In the genomic region with DNA sequence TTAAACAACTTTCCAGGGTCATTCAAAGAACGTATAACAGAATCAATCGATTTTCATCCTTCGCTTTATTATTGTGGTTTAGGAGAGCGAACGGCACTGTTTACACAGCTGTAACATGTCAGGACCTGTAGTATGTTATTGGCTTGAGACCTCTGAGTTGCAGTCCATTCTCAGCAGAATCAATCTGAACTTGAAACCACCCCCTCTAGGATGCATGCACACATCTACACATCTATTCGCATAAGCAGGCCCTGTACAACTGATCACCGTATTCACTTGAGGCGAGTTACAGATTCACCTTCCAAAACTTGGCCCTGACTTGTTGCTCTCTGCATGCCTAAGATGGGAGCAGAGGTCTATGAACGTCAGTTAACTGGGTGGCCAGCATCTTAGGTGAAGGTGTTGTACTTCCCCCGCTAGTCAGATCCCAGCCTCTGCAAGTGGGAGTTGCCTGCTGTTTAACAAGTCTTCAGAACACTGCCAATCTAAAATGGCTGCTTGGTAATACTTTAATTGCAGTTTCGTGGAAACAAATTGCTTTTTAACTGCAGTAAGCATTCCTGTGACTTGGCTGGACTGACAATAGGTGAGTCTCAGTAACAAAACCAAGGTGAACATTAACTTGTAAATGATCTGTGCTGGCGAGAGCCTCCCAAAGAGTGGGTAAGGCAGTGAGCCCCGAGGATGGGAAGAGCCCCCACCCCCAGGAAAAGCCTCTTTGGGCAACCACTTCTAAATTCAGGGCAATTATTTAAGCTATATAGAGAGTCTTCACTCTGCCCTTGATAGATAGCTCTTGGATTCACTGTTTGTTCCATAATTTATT, we compare ENCODE assay signal across 18 mouse cellular contexts. TPM values are rescaled to one million over a fixed set of nuclear protein-coding genes. Genes with fewer than 3 reads are reported as not detected.
A peak's percentile ranks its signal among the peaks of the same experiment; 100 is the strongest.
DNase-seq lines count a peak whose midpoint lies in the region; ATAC-seq and TF ChIP-seq lines count a peak whose summit lies in the region.
"Had no signal": no experiment of that assay in that cellular context is flagged by ENCODE, and none has a peak within 500 bp of the region (broad histone marks: within the 10 kb centered on the region; RNA-seq: fewer than 3 reads in every experiment).

No protein-coding gene starts in this region.

- no peak overlapping the region for H3K4me2 ChIP-seq in forebrain, embryonic 11.5 days (ENCODE audit: low read depth, low read length, severe bottlenecking)
- H3K4me2 ChIP-seq: forebrain, embryonic 13.5 days; limb, embryonic 15.5 days; neural tube, embryonic 13.5 days had no signal

- peaks cover 4% of the 10 kb centered on the region for H3K27me3 ChIP-seq in forebrain, embryonic 11.5 days (ENCODE audit: control insufficient read depth, insufficient read depth, low read length)
- H3K27me3 ChIP-seq: limb, embryonic 15.5 days; neural tube, embryonic 13.5 days had no signal

- no peak overlapping the region for H3K4me3 ChIP-seq in layer of hippocampus, adult 2 months
- no peak overlapping the region for H3K4me3 ChIP-seq in forebrain, embryonic 11.5 days (ENCODE audit: low read depth, low read length)
- H3K4me3 ChIP-seq: forebrain, embryonic 13.5 days; limb, embryonic 15.5 days; neural tube, embryonic 13.5 days had no signal

- TF ChIP-seq CTCF in layer of hippocampus, adult 2 months (conservative IDR thresholded peaks at IDR 0.05): no peak

- no peaks in the 10 kb centered on the region for H3K4me1 ChIP-seq in forebrain, embryonic 11.5 days (replicated peaks; ENCODE audit: control insufficient read depth, insufficient read depth, low read length)
- H3K4me1 ChIP-seq: limb, embryonic 15.5 days had no signal

- no peaks in the 10 kb centered on the region for H3K9me3 ChIP-seq in forebrain, embryonic 11.5 days (ENCODE audit: control insufficient read depth, low read length)
- H3K9me3 ChIP-seq: forebrain, embryonic 13.5 days; limb, embryonic 15.5 days; neural tube, embryonic 13.5 days had no signal

- no peak for DNase-seq in layer of hippocampus, adult 2 months (ENCODE audit: low spot score in 2 of 2)
- no peak for DNase-seq in layer of hippocampus, postnatal 25 days (ENCODE audit: extremely low spot score in 1 of 2, low spot score in 1 of 2)
- DNase-seq in kidney, adult 18-20 months: peak; percentile 49
- DNase-seq in kidney, postnatal 10 days: peak; percentile 35
- no peak for DNase-seq in forebrain, embryonic 11.5 days (ENCODE audit: low spot score)
- DNase-seq in gastrocnemius, postnatal 4 days (ENCODE audit: low spot score in 2 of 2): no peak
- DNase-seq: adrenal gland, postnatal 10 days; cerebellum, adult 11-12 months; layer of hippocampus, adult 9-11 months; lung, adult 18-20 months; lung, postnatal 36 days; right cerebral cortex, postnatal 14 days; thymus, postnatal 36 days had no signal

- ATAC-seq in forebrain, embryonic 11.5 days (replicated peaks; ENCODE audit: low FRiP score): no peak
- ATAC-seq in inflammation-experienced regulatory T-cells, adult 6 months: no peak
- ATAC-seq: forebrain, embryonic 13.5 days; hindbrain, postnatal 0 days had no signal

- H3K9ac ChIP-seq in forebrain, embryonic 11.5 days (ENCODE audit: low read length): no peak overlapping the region
- H3K9ac ChIP-seq: forebrain, embryonic 13.5 days; limb, embryonic 15.5 days; neural tube, embryonic 13.5 days had no signal

- peak overlapping the region; percentile 18; the same call in 1 of the 2 replicates for H3K27ac ChIP-seq in layer of hippocampus, adult 2 months
- no peak overlapping the region for H3K27ac ChIP-seq in forebrain, embryonic 11.5 days (ENCODE audit: low read depth, low read length)
- H3K27ac ChIP-seq: forebrain, embryonic 13.5 days; hindbrain, postnatal 0 days; limb, embryonic 15.5 days; neural tube, embryonic 13.5 days had no signal

- whole genome bisulfite sequencing in forebrain, embryonic 11.5 days: 76% methylated on average over 13 of the region's 13 CpGs

- H3K36me3 ChIP-seq in forebrain, embryonic 11.5 days (ENCODE audit: control insufficient read depth, insufficient read depth, low read length): peaks cover 5% of the 10 kb centered on the region; the same call in 1 of the 2 replicates

RNA-seq across cellular contexts. Expression of gene Lmo4, which starts 19.5 kb away (rescaled TPM):
- 100 to 1,000 TPM; 226 to 236 TPM for total RNA-seq in layer of hippocampus, adult 2 months (2021)
- total RNA-seq in layer of hippocampus, postnatal 25 days (2021): 100 to 1,000 TPM; 201 to 231 TPM
- polyA plus RNA-seq in forebrain, embryonic 11.5 days (2014; fragmentation: Nextera tagmentation; extraction: Ambion mirVana): 50.4 and 52.8 TPM in 2 replicates
- total RNA-seq in gastrocnemius, postnatal 4 days (2021): 10 to 100 TPM; 29.2 to 31.3 TPM
- 10 to 100 TPM in 2 of 3 experiments, 1 to 10 TPM in 1; 8.6 to 12.7 (median 10.9) TPM for polyA plus RNA-seq in inflammation-experienced regulatory T-cells, adult 6 months (2017; shearing (Covaris generic))

Comparison
In these comparisons a context has a peak if more than half of its experiments do, and no peak if none do; other contexts are left out.
1. DNase-seq: peak in kidney, adult 18-20 months (single experiment) and kidney, postnatal 10 days (single experiment); none in layer of hippocampus, adult 2 months (0 of 2), layer of hippocampus, postnatal 25 days (0 of 2), forebrain, embryonic 11.5 days (single experiment) and gastrocnemius, postnatal 4 days (0 of 2).
2. RNA of gene Lmo4, which starts 19.5 kb away (total RNA-seq): 226 to 236 TPM in layer of hippocampus, adult 2 months and 201 to 231 TPM in layer of hippocampus, postnatal 25 days; 29.2 to 31.3 TPM in gastrocnemius, postnatal 4 days; every median in the first group is over 4 times any median in the second.